Comparison of ENCODE assay signal across 9 mouse cellular contexts in genomic region chr9:65018588-65019121, GRCm38 (mm10). TPM values are rescaled to one million over a fixed set of nuclear protein-coding genes. Genes with fewer than 3 reads are reported as not detected.
A peak's percentile ranks its signal among the peaks of the same experiment; 100 is the strongest.
DNase-seq lines count a peak whose midpoint lies in the region; ATAC-seq lines count a peak whose summit lies in the region.
"Had no signal": no experiment of that assay in that cellular context is flagged by ENCODE, and none has a peak within 500 bp of the region (broad histone marks: within the 10 kb centered on the region; RNA-seq: fewer than 3 reads in every experiment).

No protein-coding gene starts in this region.

- H3K4me3 ChIP-seq in liver, embryonic 15.5 days (replicated peaks): peak overlapping the region; percentile 96; the same call in 1 of the 2 replicates

- no peaks in the 10 kb centered on the region for H3K36me3 ChIP-seq in liver, embryonic 15.5 days (replicated peaks)

- peak; percentile 28 for ATAC-seq in erythroid progenitor cell, adult 5-6 weeks (replicated peaks; ENCODE audit: low FRiP score, poor library complexity, severe bottlenecking)
- ATAC-seq in liver, embryonic 15.5 days (ENCODE audit: insufficient read depth): no peak

- H3K9ac ChIP-seq in liver, embryonic 15.5 days: 0 out of 2 replicates have a peak overlapping the region, but pooled peaks have one; percentile 16

- no peaks in the 10 kb centered on the region for H3K9me3 ChIP-seq in liver, embryonic 15.5 days (replicated peaks)

- peak overlapping the region; percentile 96 for H3K4me2 ChIP-seq in liver, embryonic 15.5 days

- peak; percentile 38 for DNase-seq in adrenal gland, adult 2 months
- no peak for DNase-seq in adrenal gland, postnatal 25 days
- DNase-seq in 416B (ENCODE audit: low read depth): peak; percentile 48
- no peak for DNase-seq in gastrocnemius, adult 18-20 months (ENCODE audit: low spot score)
- no peak for DNase-seq in frontal cortex, adult 2 months (ENCODE audit: extremely low spot score in 1 of 2, low spot score in 1 of 2)
- no peak for DNase-seq in layer of hippocampus, postnatal 10 days (ENCODE audit: low spot score in 2 of 2)
- DNase-seq: lung, postnatal 4 days had no signal

- WGBS in liver, embryonic 15.5 days (ENCODE audit: insufficient replicate concordance): 44% methylated on average over 3 of the region's 3 CpGs

- peaks cover 75% of the 10 kb centered on the region for H3K4me1 ChIP-seq in liver, embryonic 15.5 days (replicated peaks)

- peak overlapping the region; percentile 73 for H3K27ac ChIP-seq in liver, embryonic 15.5 days (replicated peaks)

- no peaks in the 10 kb centered on the region for H3K27me3 ChIP-seq in liver, embryonic 15.5 days

RNA-seq across cellular contexts. Expression of gene Hacd3, which starts 2.8 kb away (rescaled TPM):
- 100 to 1,000 TPM; 255 to 306 TPM for total RNA-seq in adrenal gland, adult 2 months (2021)
- 177 and 180 TPM in 2 replicates for polyA plus RNA-seq in adrenal gland, adult 2 months (2012; rRNA removed)
- 290 and 361 TPM in 2 replicates for total RNA-seq in adrenal gland, postnatal 25 days (2021)
- total RNA-seq in erythroid progenitor cell, adult 5-6 weeks (2015; ENCODE audit: low replicate concordance): 11.5 and 15.9 TPM in 2 replicates
- 18.2 and 20.8 TPM in 2 replicates for total RNA-seq in erythroid progenitor cell, adult 5-6 weeks (2017; ENCODE audit: low replicate concordance)
- 51.2 and 56.1 TPM in 2 replicates for polyA plus RNA-seq in liver, embryonic 15.5 days (2015; fragmentation: Nextera tagmentation; extraction: Ambion mirVana)
- 10 to 100 TPM; 10.2 to 11.5 TPM for total RNA-seq in gastrocnemius, adult 18-20 months (2021)
- 140 and 153 TPM in 2 replicates for polyA plus RNA-seq in frontal cortex, adult 2 months (2012; rRNA removed)
- total RNA-seq in layer of hippocampus, postnatal 10 days (2021): 100 to 1,000 TPM; 154 to 163 TPM

RNA-seq across cellular contexts. Expression of gene Dpp8, which starts 13.6 kb away (rescaled TPM):
- 10 to 100 TPM; 85.8 to 89.5 TPM for total RNA-seq in adrenal gland, adult 2 months (2021)
- 26.4 and 39.7 TPM in 2 replicates for polyA plus RNA-seq in adrenal gland, adult 2 months (2012; rRNA removed)
- total RNA-seq in adrenal gland, postnatal 25 days (2021): 93.5 and 97.9 TPM in 2 replicates
- total RNA-seq in erythroid progenitor cell, adult 5-6 weeks (2015; ENCODE audit: low replicate concordance): 70.3 and 82.6 TPM in 2 replicates
- total RNA-seq in erythroid progenitor cell, adult 5-6 weeks (2017; ENCODE audit: low replicate concordance): 110 and 113 TPM in 2 replicates
- polyA plus RNA-seq in liver, embryonic 15.5 days (2015; fragmentation: Nextera tagmentation; extraction: Ambion mirVana): 17.7 and 19.2 TPM in 2 replicates
- total RNA-seq in gastrocnemius, adult 18-20 months (2021): 100 to 1,000 TPM in 1 of 2 experiments, 10 to 100 TPM in 1; 94.2 to 106 TPM
- polyA plus RNA-seq in frontal cortex, adult 2 months (2012; rRNA removed): 73.5 and 76.7 TPM in 2 replicates
- 100 to 1,000 TPM; 134 to 140 TPM for total RNA-seq in layer of hippocampus, postnatal 10 days (2021)

RNA-seq across cellular contexts. Expression of gene Ints14, which starts 58.0 kb away (rescaled TPM):
- total RNA-seq in adrenal gland, adult 2 months (2021): 10 to 100 TPM; 25.5 to 27.6 TPM
- polyA plus RNA-seq in adrenal gland, adult 2 months (2012; rRNA removed): 7.5 and 9.9 TPM in 2 replicates
- total RNA-seq in adrenal gland, postnatal 25 days (2021): 29.8 and 33.7 TPM in 2 replicates
- 10.5 and 22.7 TPM in 2 replicates for total RNA-seq in erythroid progenitor cell, adult 5-6 weeks (2015; ENCODE audit: low replicate concordance)
- 8.8 and 11.7 TPM in 2 replicates for total RNA-seq in erythroid progenitor cell, adult 5-6 weeks (2017; ENCODE audit: low replicate concordance)
- polyA plus RNA-seq in liver, embryonic 15.5 days (2015; fragmentation: Nextera tagmentation; extraction: Ambion mirVana): 20.8 and 21.0 TPM in 2 replicates
- 10 to 100 TPM; 14.3 to 14.6 TPM for total RNA-seq in gastrocnemius, adult 18-20 months (2021)
- polyA plus RNA-seq in frontal cortex, adult 2 months (2012; rRNA removed): 19.2 and 20.4 TPM in 2 replicates
- total RNA-seq in layer of hippocampus, postnatal 10 days (2021): 10 to 100 TPM; 21.9 to 23.3 TPM

Comparison
In these comparisons a context has a peak if more than half of its experiments do, and no peak if none do; other contexts are left out.
1. DNase-seq: peak in adrenal gland, adult 2 months (single experiment) and 416B (single experiment); none in adrenal gland, postnatal 25 days (single experiment), gastrocnemius, adult 18-20 months (single experiment), frontal cortex, adult 2 months (0 of 2) and layer of hippocampus, postnatal 10 days (0 of 2).
2. RNA of gene Hacd3, which starts 2.8 kb away (total RNA-seq): 290 to 361 TPM in adrenal gland, postnatal 25 days, 255 to 306 TPM in adrenal gland, adult 2 months and 154 to 163 TPM in layer of hippocampus, postnatal 10 days; 11.5 to 20.8 TPM in erythroid progenitor cell, adult 5-6 weeks and 10.2 to 11.5 TPM in gastrocnemius, adult 18-20 months; every median in the first group is over 4 times any median in the second.